Mouse (Mus musculus) spleen, adult 2 months (tissue): ENCODE measurements at regions not wholly inside any gene's neighbourhood (a gene's known extent, or its start where the extent isn't known, plus 50 kb on each side); places are given as distances from the start of the nearest gene placed in this dataset.

Experiments
- CTCF ChIP-seq: fragments of 200-500 bp; IDR thresholded peaks from 2 replicates; pipeline ENCODE4 v1.5.1; 2011; ENCODE audit warnings: mild to moderate bottlenecking, inconsistent platforms; ENCODE audit not compliant: insufficient read depth, insufficient read length, insufficient replicate concordance; ENCODE audit errors: extremely low read depth
- POLR2A ChIP-seq: fragments of 200-500 bp; IDR thresholded peaks from 2 replicates; pipeline ENCODE4 v1.6.1; 2011; ENCODE audit warnings: low read depth, low read length, inconsistent platforms

DNA sequence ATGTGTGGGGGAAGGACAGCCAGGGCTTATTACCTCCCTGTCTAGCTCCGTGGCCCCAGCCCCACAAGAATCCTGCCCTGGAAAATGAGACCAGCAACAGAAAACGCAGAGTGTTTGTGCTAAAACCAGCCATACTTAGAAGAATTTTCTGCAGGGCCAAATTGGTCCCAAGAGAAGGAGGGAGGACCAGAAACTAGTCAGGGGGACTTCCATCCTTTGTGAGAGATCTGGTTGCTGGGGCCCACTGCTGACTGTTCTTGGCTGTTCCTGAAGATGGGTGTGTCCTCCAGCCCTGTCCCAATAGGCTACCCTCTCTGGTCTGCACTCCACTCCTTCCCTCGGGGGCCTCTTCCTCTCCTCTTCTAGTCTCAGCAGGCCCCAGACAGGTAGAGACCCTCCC, 430.6 kb downstream of the Ptpru start:
- no peak for TF ChIP-seq POLR2A
- no peak for TF ChIP-seq CTCF
